Mouse (Mus musculus): Measurements from ENCODE around the gene Zfhx2.

DNA sequence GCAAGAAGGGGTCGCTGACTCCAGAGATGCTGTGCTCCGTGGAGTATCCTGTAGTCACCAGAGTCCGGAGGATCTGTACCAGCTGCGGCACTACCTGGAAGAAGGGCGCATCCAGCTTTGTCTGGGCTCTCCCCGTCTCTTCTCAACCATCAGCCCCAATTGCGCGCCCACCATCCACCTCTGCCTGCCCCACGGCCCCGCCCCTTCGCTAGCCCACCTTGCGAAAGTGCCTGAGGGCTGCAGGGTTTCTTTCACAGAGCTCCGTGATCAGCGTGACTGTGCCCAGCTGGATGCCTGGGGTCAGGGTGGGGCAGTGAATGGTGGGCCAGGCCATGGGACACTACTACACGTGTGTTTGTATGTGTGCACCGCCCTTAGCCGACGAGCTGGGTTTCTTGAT is 12.2 kb upstream of the Zfhx2 start:
- no peak for TF ChIP-seq CTCF (IDR thresholded peaks at IDR 0.05; ENCODE audit: control insufficient read depth, insufficient read depth, insufficient read length)
- TF ChIP-seq USF1 (IDR thresholded peaks at IDR 0.05; ENCODE audit: low read depth) = no peak
